Mouse (Mus musculus): ENCODE measurements at regions not wholly inside any gene's neighbourhood (a gene's known extent, or its start where the extent isn't known, plus 50 kb on each side); places are given as distances from the start of the nearest gene placed in this dataset.
A peak's percentile ranks its signal among the peaks of the same experiment; 100 is the strongest.

DNA sequence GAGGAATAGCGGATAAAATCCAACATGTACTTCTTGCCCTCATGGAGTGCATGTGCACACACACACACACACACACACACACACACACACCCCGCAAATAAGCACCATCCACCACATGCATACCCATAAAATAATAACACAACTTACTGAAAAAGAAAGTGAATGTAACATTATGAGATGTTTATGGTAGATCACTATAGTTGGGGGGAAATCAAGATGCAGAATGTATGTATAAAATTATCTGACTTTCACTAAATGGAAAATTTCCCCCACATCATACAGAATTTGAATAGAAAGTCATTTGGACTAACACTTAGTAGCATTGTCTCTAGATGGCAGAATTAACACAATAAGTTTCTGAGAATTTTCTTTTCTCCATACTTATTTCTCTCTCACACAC, 57.2 kb upstream of the Nabp1 start:
- no peak for DNase-seq (ENCODE audit: low spot score in 2 of 2)

DNA sequence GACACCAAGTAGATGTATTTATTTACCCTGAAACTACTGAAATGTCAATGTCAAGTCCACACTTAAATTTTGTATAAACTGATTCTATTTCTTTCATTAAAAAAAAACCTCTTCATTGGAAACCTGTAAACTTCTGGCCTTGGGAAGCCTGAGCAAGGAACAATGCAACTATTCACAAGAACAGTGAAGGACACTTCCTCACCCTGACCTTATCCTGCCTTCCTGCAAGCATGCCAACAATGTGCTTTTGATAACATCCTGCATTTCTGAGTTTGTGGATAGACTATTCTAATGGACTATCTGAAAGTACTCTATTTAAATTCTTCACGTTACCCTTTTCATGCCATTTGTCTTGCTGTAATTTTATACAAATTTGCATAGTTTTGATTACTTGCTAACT, 53.1 kb upstream of the Nabp1 start:
- DNase-seq (ENCODE audit: low spot score in 2 of 2) = no peak

DNA sequence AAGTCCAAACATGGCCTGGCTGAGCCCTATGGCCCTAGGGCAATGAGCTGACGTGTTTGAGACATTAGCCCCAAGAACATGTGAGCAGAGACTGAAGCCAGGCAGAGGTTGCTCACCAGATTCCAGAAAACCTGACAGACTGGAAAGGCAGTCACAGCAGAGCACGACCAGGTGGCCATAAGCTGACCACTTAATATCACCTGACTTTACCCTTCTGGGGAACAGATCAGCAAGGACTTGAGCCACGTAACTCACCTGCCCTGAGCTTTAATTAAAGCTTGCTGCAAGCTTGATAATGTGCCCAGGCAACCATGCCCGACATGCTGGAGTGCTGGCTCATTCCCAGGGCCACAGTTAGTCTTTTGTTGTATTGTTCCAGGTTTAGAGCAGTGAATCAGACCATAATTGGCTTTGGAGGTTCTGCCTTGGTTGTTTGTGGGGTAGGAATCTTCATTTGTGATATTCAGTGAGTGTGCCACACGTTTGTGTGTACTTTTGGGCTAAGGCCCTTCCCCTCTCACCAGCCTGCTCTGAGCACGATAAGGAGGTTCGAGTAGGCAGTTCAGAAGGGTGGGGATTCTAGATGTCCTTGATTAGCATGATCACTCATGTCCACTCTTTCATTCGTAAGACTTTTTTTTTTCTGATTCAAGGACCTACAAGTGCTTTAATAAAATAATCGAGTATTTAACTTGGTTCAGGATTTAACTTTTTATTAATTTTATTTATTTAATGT, 52.1 kb upstream of the Nabp1 start:
- DNase-seq (ENCODE audit: low spot score in 2 of 2) = peak; percentile 46 to 78

DNA sequence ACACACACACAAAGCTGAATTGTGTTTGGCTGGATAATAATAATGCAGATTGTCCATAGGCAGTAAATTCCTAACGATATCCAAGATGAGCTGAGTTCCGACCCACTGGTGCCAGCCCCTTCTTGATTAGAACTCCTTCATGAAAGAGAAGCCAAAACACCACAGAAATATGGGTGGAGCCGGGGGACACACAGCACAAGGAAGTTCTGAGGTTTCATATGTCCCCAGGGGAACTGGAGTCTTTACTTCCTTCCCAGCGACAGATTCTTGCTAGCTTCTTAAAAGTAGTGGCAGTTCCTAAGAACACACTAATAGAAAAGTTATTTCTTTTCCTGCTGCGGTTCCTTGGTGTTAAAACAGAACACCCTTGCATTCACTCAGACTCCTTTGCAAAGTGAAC, 51.4 kb upstream of the Nabp1 start:
- no peak for DNase-seq (ENCODE audit: low spot score in 2 of 2)

DNA sequence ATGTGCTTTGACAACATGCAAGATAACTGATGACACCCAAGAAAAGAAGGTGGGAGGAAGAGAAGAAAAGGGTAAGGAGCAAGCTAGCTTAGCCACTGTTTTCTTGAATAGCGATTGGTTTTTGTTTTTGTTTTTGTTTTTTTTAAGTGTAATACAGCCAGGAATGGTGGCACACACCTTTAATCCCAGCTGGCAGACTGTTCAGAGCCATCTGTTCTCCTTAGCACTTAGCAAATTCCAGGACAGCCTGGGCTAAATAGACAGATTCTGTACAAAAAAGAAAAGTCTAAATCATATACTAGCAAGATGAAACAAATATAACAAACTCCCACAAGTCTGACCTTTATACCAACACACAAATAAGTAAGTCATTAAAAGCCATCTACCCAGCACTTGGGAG, 50.4 kb upstream of the Nabp1 start:
- no peak for DNase-seq (ENCODE audit: low spot score in 2 of 2)

Data from urinary bladder, adult 18-20 months (tissue).